Mouse (Mus musculus) gastrocnemius, adult 2 months (tissue): Measurements from ENCODE around the gene Mcur1. TPM values are rescaled to one million over a fixed set of nuclear protein-coding genes. Genes with fewer than 3 reads are reported as not detected.

Experiments used
- DNase-seq: peaks from one replicate; pipeline ENCODE4 v3.0.0; 2022
- H3K27ac ChIP-seq: fragments of 200-600 bp; 2 replicates; pipeline ENCODE4 v1.8.1; 2022; ENCODE audit warnings: mild to moderate bottlenecking
- H3K4me3 ChIP-seq: fragments of 200-600 bp; 2 replicates; pipeline ENCODE4 v1.8.1; 2022; ENCODE audit warnings: mild to moderate bottlenecking, moderate library complexity
- CTCF ChIP-seq: fragments of 200-600 bp; IDR thresholded peaks from 2 replicates; pipeline ENCODE4 v1.8.1; 2022; ENCODE audit warnings: antibody characterized with exemption, mild to moderate bottlenecking, moderate library complexity
- intact Hi-C: fragments of 180-260 bp; cut with DNase I; formaldehyde crosslinking; loops from one replicate; pipeline ENCODE4 v1.15.1; 2025
- total RNA-seq, 2 experiments: library from RNA; stranded (reverse); gene quantifications; 2 replicates each; pipeline ENCODE4 v1.2.3; 2021

Mcur1 gene
- total RNA-seq, 2 experiments from 2014 or later = 30.4 to 36.1 TPM

DNA sequence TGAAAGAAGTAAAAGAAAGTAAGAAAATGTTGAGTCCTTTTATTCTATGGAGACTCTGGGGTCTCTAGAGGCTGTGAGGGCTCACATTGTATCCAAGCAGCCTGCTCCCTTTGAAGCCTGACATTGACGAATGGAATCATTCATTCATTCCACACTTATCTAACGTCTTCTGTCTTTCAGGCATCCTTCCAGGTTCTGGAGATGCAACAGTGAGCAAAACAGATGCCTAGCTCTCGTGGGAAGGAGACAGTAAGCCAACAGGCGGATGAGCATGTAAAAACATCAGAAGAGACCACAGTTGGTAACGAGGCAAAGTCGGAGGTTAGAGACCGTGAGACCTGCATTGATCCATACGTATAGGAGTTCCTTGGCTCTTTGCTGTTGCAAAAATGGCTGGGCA, 42.6 kb downstream of the Mcur1 start:
- peak overlapping the region; percentile 40; the same call in 1 of the 2 replicates for H3K27ac ChIP-seq
- H3K4me3 ChIP-seq = no peak overlapping the region
- TF ChIP-seq CTCF = no peak
- intact Hi-C loops = no loop called here
- DNase-seq = no peak

DNA sequence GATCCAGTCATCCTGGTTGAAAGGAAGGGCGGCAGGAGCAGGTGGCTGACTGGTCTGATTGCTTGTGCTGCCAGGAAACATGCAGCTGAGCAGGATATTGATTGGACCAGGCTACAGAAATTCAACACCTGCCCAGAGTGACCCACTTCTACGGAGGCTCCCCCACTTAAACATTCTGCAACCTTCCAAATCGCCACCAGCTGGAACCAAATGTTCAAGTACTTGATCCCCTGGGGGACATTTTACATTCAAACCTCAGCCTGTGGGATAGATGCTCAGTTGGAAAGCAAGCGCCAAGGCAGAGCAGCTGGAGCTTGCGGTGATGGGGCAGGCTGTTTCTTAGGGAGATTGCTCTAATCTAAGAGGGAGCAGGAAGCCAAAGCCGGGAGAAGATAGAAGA, 43.1 kb downstream of the Mcur1 start:
- DNase-seq = no peak
- intact Hi-C loops = no loop called here
- Histone ChIP-seq H3K4me3 (no peak overlapping the region), H3K27ac (0 out of 2 replicates have a peak overlapping the region, but pooled peaks have one; percentile 40)
- TF ChIP-seq CTCF = no peak

DNA sequence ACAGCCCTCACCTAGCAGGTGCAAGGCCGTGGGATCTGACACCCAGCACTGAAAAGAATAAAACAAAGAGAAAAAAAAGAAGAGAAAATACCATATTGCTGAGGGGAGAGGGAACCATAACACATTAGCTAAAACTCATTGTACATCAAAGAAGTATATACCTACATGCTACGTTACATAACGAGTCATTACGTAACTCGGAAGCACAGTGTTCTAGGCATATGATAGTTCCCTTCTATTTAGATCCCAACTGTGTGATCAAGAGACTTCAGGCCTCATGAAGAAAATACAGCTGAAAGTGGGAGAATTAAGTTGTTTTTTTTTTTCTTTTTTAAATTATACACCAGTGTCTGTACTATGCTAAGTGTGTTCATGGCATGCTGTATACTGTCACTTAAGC, 43.9 kb downstream of the Mcur1 start:
- Histone ChIP-seq H3K27ac (no peak overlapping the region), H3K4me3 (no peak overlapping the region)
- intact Hi-C loops = no loop called here
- no peak for TF ChIP-seq CTCF
- no peak for DNase-seq

DNA sequence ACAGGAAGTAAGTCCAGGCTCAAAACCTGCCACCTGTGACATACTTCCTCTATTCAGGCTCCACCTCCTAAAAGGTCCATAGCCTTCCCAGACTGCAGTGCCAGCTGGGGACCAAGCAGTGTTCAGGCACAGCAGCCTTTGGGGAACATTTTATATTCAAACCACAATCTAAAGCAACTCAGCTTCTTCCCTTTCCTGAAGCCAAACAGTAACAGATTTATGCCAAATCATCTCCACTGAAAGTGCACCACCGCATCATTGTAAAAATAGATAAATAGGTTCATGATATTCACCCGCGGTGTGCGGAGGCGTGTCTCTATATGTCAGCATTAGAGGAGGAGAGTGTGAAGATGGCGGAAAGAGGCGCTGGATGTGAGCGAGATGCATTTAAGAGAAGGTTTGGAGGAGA, 45.0 kb downstream of the Mcur1 start:
- DNase-seq = no peak
- H3K4me3 ChIP-seq = no peak overlapping the region
- H3K27ac ChIP-seq = no peak overlapping the region
- intact Hi-C loops = no loop called here
- TF ChIP-seq CTCF = no peak

DNA sequence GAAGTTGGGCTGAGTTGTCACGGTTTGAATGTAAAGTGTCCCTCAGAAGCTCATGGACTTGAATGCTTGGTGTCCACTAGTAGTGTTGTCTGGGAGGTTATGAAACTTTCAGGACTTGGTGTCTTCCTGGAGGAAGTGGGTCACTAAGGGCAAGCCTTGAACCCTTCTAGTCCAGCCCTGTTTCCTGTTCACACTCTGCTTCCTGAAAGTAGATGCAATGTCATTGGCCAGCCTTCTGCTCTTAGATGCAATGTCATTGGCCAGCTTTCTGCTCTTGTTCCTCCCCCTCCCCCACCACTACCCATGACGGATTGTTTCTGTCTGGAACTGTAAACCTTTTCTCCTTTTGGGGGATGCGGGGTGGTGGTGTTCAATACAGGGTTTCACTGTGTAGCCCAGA, 47.3 kb downstream of the Mcur1 start:
- DNase-seq = no peak
- Histone ChIP-seq H3K27ac (no peak overlapping the region), H3K4me3 (no peak overlapping the region)
- TF ChIP-seq CTCF = no peak
- intact Hi-C loops = no loop called here

DNA sequence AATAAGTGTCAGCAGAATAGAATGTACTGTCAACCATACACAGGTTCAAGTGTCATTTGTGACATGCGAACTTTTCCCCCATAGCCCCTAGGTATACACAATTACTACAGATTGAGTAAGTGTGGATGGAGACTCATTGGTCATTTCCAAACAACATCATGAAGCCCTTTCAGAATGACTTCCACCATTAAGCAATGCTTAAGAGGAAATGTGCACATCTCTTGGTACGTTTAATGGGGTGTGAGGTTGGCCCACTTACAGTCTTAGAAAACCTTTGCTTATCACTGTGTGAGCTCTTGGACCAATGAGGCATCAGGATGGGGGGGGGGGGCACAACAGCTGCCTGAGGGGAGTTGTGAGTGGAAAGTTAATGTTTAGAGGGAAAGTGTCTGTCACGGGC, 54.2 kb downstream of the Mcur1 start:
- no peak for DNase-seq
- intact Hi-C loops = no loop called here
- H3K27ac ChIP-seq = no peak overlapping the region
- no peak overlapping the region for H3K4me3 ChIP-seq
- TF ChIP-seq CTCF = no peak

DNA sequence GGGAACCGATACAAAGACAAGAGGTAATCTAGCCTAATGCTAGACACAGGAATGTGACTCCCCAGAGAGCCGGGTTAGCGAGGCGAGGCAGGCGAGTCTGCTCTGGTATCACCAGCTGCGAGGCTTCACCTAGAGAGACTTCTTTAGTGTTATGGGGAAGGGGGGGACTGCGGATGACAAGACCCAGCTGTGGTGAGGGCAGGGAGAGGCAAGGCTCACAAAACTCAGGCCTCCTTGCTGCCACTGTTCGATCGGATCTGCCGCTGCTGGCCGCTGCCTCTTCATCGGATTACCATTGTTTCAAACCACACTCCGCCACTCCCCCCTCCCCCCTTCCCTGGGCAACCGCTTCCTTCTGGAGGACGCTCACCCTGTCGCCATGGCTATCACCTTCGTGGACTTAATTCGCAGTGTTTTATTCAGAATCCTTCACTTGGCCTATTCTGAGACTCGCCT, 56.6 kb downstream of the Mcur1 start:
- DNase-seq = no peak
- H3K4me3 ChIP-seq = peak overlapping the region; percentile 58
- TF ChIP-seq CTCF = no peak
- 0 out of 2 replicates have a peak overlapping the region, but pooled peaks have one; percentile 16 for H3K27ac ChIP-seq
- intact Hi-C loops = no loop called here

DNA sequence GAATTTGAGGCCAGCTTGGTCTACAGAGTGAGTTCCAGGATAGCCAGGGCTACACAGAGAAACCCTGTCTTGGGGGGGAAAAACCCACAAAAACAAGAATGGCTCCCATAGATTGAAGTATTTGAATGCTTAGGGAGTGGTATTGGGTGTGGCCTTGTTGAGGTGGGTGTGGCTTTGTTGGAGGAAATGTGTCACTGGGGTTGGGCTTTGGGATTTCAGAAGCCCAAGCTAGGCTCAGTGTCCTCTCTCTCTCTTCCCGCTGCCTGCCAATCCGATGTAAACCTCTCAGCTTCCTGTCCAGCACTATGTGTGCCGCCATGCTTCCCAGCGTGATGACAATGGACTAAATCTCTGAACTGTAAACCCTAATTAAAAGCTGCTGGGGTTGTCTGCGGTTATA, 58.4 kb downstream of the Mcur1 start:
- Histone ChIP-seq H3K4me3 (no peak overlapping the region), H3K27ac (no peak overlapping the region)
- no peak for TF ChIP-seq CTCF
- DNase-seq = no peak
- intact Hi-C loops = no loop called here

DNA sequence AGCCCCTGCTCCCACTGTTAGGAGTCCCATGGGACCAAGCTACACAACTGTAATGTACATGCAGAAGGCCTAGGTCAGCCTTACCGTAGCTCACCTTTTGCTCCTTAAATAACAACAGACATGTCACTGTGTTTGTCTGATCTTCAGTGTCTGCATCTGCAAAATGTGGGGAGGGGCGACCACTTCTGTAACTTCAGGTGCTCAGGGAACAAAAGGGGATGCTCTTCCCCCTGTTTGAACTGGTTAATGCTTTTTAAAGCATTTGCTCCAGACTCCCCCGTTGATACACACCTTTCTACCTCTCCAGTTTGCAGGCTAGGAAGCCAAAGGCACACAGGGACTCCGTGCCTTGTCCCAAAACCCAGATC, 59.5 kb downstream of the Mcur1 start:
- TF ChIP-seq CTCF = no peak
- no peak for DNase-seq
- intact Hi-C loops = no loop called here

DNA sequence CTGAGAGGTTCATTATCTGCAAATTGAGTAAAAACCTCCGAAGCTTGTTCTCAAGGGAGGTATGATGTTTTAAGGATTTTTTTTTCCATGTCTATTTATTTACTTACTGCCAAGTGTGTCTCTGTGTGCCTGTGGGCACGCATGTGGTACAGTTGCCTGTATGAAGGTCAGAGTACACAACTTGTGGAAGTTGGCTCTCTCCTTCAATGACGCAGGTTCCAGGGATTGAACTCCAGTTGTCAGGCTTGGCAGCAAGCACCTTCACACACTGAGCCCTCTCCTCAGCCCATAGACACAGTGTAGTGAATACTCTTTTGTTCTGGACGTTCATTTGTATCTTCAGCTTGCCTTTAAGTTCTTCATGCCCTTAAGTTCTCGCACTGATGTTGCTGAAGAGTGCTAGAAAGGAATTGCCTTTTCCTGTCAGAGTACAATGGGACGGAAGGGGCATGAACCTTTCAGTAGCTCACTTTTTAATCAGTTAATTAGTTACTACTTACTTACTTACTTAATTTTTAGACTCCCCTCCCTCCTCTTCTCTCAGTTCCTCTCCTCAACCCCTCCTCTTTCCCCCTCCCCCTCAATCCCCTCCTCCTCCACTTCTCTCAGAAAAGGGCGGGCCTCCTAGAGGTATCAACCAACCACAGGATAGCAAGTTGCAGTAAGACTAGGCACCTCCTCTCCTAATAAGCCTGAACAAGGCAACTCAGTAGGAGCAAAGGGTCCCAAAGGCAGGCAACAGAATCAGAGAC, 60.1 kb downstream of the Mcur1 start:
- no peak for DNase-seq
- Histone ChIP-seq H3K4me3 (no peak overlapping the region), H3K27ac (peak overlapping the region; percentile 24; the same call in 1 of the 2 replicates)
- intact Hi-C loops = no loop called here
- TF ChIP-seq CTCF = no peak

More for the DNA sequence above, 59.5 kb downstream of the Mcur1 start:
- H3K4me3 ChIP-seq = no peak overlapping the region
- no peak overlapping the region for H3K27ac ChIP-seq

DNA sequence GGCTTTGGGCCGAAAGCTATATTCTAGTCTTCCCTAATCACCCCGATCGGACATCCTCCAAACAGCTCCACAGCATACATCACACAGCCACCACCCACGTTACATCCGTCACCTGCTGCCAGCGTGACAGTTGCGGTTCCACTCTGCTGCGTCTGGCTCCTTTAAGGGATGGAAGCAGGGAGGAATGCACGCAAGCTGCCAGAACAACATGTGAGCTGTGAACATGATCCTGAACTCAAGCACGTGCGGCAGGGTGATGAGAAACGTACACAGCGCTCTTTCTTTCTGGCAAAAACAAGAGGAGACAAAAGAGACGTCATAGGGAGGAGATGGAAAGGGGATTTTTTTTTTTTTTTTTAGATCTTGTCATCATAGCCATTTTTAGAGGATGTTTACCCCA, 61.1 kb downstream of the Mcur1 start:
- intact Hi-C loops = no loop called here
- Histone ChIP-seq H3K27ac (no peak overlapping the region), H3K4me3 (peak overlapping the region; percentile 47)
- DNase-seq = peak; percentile 66
- TF ChIP-seq CTCF = no peak

DNA sequence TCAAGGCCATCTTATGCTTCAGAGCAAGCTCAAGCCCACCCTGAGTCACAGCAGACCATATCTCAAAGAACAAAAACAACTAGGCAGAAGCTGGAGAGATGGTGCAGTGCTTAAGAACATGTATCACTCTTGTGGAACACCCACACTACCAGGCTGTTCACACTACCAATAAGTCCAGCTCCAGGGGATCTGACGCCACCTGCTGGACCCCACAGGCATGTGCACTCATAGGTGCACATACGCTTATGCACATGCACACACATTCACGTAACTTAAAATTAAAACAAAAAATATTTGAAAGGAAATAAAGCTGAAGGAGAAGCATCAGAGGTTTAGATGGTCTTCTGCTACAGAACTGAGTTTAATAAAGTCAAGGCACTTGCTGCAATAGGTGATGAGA, 62.2 kb downstream of the Mcur1 start:
- peak; percentile 25; the same call in 1 of the 2 replicates for TF ChIP-seq CTCF

DNA sequence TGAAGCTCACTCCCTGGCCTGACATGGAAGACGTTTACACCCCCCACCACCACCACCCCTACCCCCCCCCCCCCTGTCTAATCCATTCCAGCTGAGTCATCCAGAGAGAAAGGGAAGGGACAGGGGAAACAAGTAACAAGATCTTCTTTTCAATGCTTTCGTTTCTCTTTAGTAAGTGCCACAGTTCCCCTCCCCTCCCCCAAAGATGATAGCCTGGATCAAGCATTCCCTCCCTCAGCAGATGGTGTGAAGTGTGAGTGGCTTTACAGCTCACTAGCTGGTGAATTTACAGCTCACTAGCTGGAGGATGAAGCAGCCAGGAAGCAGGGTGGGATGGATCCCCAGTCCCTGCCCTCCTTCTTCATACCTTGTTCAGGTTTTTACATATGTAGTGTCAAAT, 63.3 kb downstream of the Mcur1 start:
- intact Hi-C loops = no loop called here
- Histone ChIP-seq H3K4me3 (no peak overlapping the region), H3K27ac (no peak overlapping the region)
- TF ChIP-seq CTCF = no peak
- DNase-seq = no peak

More for the DNA sequence above, 62.2 kb downstream of the Mcur1 start:
- no peak for DNase-seq
- Histone ChIP-seq H3K27ac (no peak overlapping the region), H3K4me3 (no peak overlapping the region)
- intact Hi-C loops = no loop called here

DNA sequence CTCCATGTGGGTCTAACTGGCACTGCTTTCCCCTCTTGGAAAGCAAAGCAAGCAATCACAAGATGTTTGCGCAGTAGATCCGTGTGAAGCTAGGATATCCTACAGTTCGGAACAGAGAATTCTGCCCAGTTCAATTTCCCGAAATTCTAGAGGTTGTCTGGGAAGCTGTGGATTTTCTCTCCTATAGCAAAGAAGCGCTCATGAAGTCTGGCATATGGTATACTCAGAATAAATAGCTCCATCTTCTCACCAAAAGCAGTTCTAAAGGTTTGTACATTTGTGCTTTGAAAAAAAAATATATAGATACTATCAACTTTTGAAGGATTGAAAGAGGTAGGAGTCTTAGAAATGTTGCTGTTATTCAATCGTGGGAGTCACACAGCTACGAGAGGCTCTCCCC, 64.3 kb downstream of the Mcur1 start:
- no peak for TF ChIP-seq CTCF
- DNase-seq = no peak
- intact Hi-C loops = no loop called here
- no peak overlapping the region for H3K4me3 ChIP-seq
- no peak overlapping the region for H3K27ac ChIP-seq
